Mouse (Mus musculus): ENCODE data around the gene Eml1. TPM values are rescaled to one million over a fixed set of nuclear protein-coding genes. Genes with fewer than 3 reads are reported as not detected.

Gene Eml1
- polyA plus RNA-seq, 1 experiment: 9.5 TPM

GRCm38 (mm10) chr12:108450546-108450945 is 79.8 kb downstream of the Eml1 start:
- Histone ChIP-seq H3K27ac (ENCODE audit: insufficient read depth, low read length) (no peak overlapping the region), H3K9me3 (replicated peaks; ENCODE audit: control insufficient read depth, insufficient read depth, low read length, poor library complexity, severe bottlenecking) (no peaks in the 10 kb centered on the region), H3K36me3 (ENCODE audit: control insufficient read depth, insufficient read depth, low read length, poor library complexity, severe bottlenecking) (no peaks in the 10 kb centered on the region), H3K4me3 (ENCODE audit: low read depth, low read length) (no peak overlapping the region), H3K4me1 (ENCODE audit: control insufficient read depth, insufficient read depth, low read length) (no peaks in the 10 kb centered on the region), H3K27me3 (ENCODE audit: control insufficient read depth, insufficient read depth, low read length, poor library complexity, severe bottlenecking) (no peaks in the 10 kb centered on the region), H3K9ac (ENCODE audit: low read depth, poor library complexity, severe bottlenecking) (no peak overlapping the region)
- TF ChIP-seq CTCF (IDR thresholded peaks at IDR 0.05; ENCODE audit: low read depth, low read length) (no peak), EP300 (IDR thresholded peaks at IDR 0.05; ENCODE audit: insufficient read depth, low read depth, low read length) (no peak), POLR2A (IDR thresholded peaks at IDR 0.05; ENCODE audit: insufficient read depth, low read length) (no peak)

DNA sequence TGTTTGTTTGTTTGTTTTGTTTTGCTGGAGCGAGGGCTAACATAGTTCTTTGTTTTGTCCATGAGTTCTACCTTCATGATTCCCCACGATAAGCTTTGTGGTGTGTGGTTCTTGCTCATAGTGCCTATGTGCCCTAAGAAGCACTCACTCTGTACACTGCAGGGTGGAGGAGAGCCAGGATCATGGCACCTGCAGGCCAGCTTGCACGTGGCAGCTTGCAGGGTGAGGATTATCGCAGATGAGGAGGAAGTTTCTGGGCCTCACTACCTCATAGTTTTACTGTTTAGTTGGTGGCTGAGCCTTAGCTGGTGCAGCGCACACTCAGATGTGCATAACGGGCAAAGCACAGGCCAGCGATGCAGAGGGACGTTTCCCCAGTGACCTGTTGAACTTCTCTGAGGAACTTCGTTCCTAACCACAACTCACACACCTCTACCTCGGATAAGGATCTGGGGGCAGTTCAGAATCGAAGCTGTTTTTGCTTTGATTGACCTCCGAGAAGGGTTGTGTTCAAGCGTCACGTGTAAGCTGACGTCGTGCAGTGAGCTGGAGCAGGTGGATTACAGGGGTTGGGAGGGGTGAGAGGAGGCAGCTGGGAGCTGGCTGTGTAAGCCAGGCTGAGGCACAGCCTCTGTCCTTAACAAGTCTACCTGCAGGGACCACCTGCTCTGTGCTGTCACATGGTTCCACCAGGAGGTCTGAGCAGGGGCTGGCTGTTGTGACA is 81.6 kb downstream of the Eml1 start:
- no peaks in the 10 kb centered on the region for H3K36me3 ChIP-seq (ENCODE audit: control insufficient read depth, insufficient read depth, low read length, poor library complexity, severe bottlenecking)
- H3K27me3 ChIP-seq (ENCODE audit: control insufficient read depth, insufficient read depth, low read length, poor library complexity, severe bottlenecking): no peaks in the 10 kb centered on the region
- no peak overlapping the region for H3K4me3 ChIP-seq (ENCODE audit: low read depth, low read length)
- TF ChIP-seq EP300 (IDR thresholded peaks at IDR 0.05; ENCODE audit: insufficient read depth, low read depth, low read length): no peak
- no peak for TF ChIP-seq POLR2A (IDR thresholded peaks at IDR 0.05; ENCODE audit: insufficient read depth, low read length)
- TF ChIP-seq CTCF (IDR thresholded peaks at IDR 0.05; ENCODE audit: low read depth, low read length): no peak
- H3K9me3 ChIP-seq (replicated peaks; ENCODE audit: control insufficient read depth, insufficient read depth, low read length, poor library complexity, severe bottlenecking): no peaks in the 10 kb centered on the region
- H3K4me1 ChIP-seq (ENCODE audit: control insufficient read depth, insufficient read depth, low read length): no peaks in the 10 kb centered on the region
- H3K27ac ChIP-seq (ENCODE audit: insufficient read depth, low read length): no peak overlapping the region
- no peak overlapping the region for H3K9ac ChIP-seq (ENCODE audit: low read depth, poor library complexity, severe bottlenecking)

- no peak overlapping the region for H3K4me3 ChIP-seq (ENCODE audit: low read depth, low read length)
- H3K27me3 ChIP-seq (ENCODE audit: control insufficient read depth, insufficient read depth, low read length, poor library complexity, severe bottlenecking): no peaks in the 10 kb centered on the region
- no peak overlapping the region for H3K9ac ChIP-seq (ENCODE audit: low read depth, poor library complexity, severe bottlenecking)
- no peaks in the 10 kb centered on the region for H3K36me3 ChIP-seq (ENCODE audit: control insufficient read depth, insufficient read depth, low read length, poor library complexity, severe bottlenecking)
- TF ChIP-seq POLR2A (IDR thresholded peaks at IDR 0.05; ENCODE audit: insufficient read depth, low read length) (no peak), EP300 (IDR thresholded peaks at IDR 0.05; ENCODE audit: insufficient read depth, low read depth, low read length) (no peak), CTCF (IDR thresholded peaks at IDR 0.05; ENCODE audit: low read depth, low read length) (no peak)
- no peaks in the 10 kb centered on the region for H3K4me1 ChIP-seq (ENCODE audit: control insufficient read depth, insufficient read depth, low read length)
- H3K27ac ChIP-seq (ENCODE audit: insufficient read depth, low read length): no peak overlapping the region
- no peaks in the 10 kb centered on the region for H3K9me3 ChIP-seq (replicated peaks; ENCODE audit: control insufficient read depth, insufficient read depth, low read length, poor library complexity, severe bottlenecking)
These were observed 82.8 kb downstream of the Eml1 start for GRCm38 (mm10) chr12:108453561-108454044.

- Histone ChIP-seq H3K4me1 (ENCODE audit: control insufficient read depth, insufficient read depth, low read length) (no peaks in the 10 kb centered on the region), H3K27me3 (ENCODE audit: control insufficient read depth, insufficient read depth, low read length, poor library complexity, severe bottlenecking) (no peaks in the 10 kb centered on the region), H3K27ac (ENCODE audit: insufficient read depth, low read length) (no peak overlapping the region), H3K36me3 (ENCODE audit: control insufficient read depth, insufficient read depth, low read length, poor library complexity, severe bottlenecking) (no peaks in the 10 kb centered on the region), H3K4me3 (ENCODE audit: low read depth, low read length) (no peak overlapping the region), H3K9ac (ENCODE audit: low read depth, poor library complexity, severe bottlenecking) (no peak overlapping the region), H3K9me3 (replicated peaks; ENCODE audit: control insufficient read depth, insufficient read depth, low read length, poor library complexity, severe bottlenecking) (no peaks in the 10 kb centered on the region)
- no peak for TF ChIP-seq POLR2A (IDR thresholded peaks at IDR 0.05; ENCODE audit: insufficient read depth, low read length)
- TF ChIP-seq EP300 (IDR thresholded peaks at IDR 0.05; ENCODE audit: insufficient read depth, low read depth, low read length): no peak
- TF ChIP-seq CTCF (IDR thresholded peaks at IDR 0.05; ENCODE audit: low read depth, low read length): no peak
These were observed 84.2 kb downstream of the Eml1 start for GRCm38 (mm10) chr12:108455004-108455403.

- Histone ChIP-seq H3K4me1 (ENCODE audit: control insufficient read depth, insufficient read depth, low read length) (no peaks in the 10 kb centered on the region), H3K4me3 (ENCODE audit: low read depth, low read length) (no peak overlapping the region), H3K9ac (ENCODE audit: low read depth, poor library complexity, severe bottlenecking) (no peak overlapping the region), H3K27ac (ENCODE audit: insufficient read depth, low read length) (no peak overlapping the region), H3K9me3 (replicated peaks; ENCODE audit: control insufficient read depth, insufficient read depth, low read length, poor library complexity, severe bottlenecking) (no peaks in the 10 kb centered on the region), H3K27me3 (ENCODE audit: control insufficient read depth, insufficient read depth, low read length, poor library complexity, severe bottlenecking) (no peaks in the 10 kb centered on the region), H3K36me3 (ENCODE audit: control insufficient read depth, insufficient read depth, low read length, poor library complexity, severe bottlenecking) (no peaks in the 10 kb centered on the region)
- TF ChIP-seq EP300 (IDR thresholded peaks at IDR 0.05; ENCODE audit: insufficient read depth, low read depth, low read length) (no peak), POLR2A (IDR thresholded peaks at IDR 0.05; ENCODE audit: insufficient read depth, low read length) (no peak), CTCF (IDR thresholded peaks at IDR 0.05; ENCODE audit: low read depth, low read length) (no peak)
These were observed 102.1 kb downstream of the Eml1 start for GRCm38 (mm10) chr12:108472898-108473297.

DNA sequence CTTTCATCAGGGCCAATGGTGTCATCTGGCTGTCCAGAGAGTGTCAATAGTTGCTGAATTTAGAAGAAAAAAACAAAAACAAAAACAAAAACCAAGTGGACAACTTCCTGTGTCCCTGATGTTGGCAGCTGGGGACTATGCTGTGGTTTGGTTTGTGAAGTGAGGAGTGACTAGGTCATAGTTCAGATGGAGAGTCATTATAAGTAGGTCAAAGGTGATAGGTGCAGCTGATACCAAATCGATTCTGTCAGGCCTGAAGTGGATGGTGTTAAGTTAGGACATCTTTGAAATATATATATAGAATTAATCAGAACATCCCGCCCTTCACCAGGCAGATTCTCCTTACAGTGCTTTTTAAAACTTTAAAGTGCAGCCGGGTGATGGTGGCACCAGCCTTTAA is 103.7 kb downstream of the Eml1 start:
- Histone ChIP-seq H3K9ac (ENCODE audit: low read depth, poor library complexity, severe bottlenecking) (no peak overlapping the region), H3K27ac (ENCODE audit: insufficient read depth, low read length) (no peak overlapping the region), H3K9me3 (replicated peaks; ENCODE audit: control insufficient read depth, insufficient read depth, low read length, poor library complexity, severe bottlenecking) (no peaks in the 10 kb centered on the region), H3K4me3 (ENCODE audit: low read depth, low read length) (no peak overlapping the region), H3K27me3 (ENCODE audit: control insufficient read depth, insufficient read depth, low read length, poor library complexity, severe bottlenecking) (no peaks in the 10 kb centered on the region), H3K36me3 (ENCODE audit: control insufficient read depth, insufficient read depth, low read length, poor library complexity, severe bottlenecking) (no peaks in the 10 kb centered on the region), H3K4me1 (ENCODE audit: control insufficient read depth, insufficient read depth, low read length) (no peaks in the 10 kb centered on the region)
- TF ChIP-seq EP300 (IDR thresholded peaks at IDR 0.05; ENCODE audit: insufficient read depth, low read depth, low read length) (no peak), POLR2A (IDR thresholded peaks at IDR 0.05; ENCODE audit: insufficient read depth, low read length) (no peak), CTCF (IDR thresholded peaks at IDR 0.05; ENCODE audit: low read depth, low read length) (no peak)

Measured in ES-Bruce4 (cell line).